Mouse (Mus musculus): Measurements from ENCODE around the gene Cox7a1. TPM values are rescaled to one million over a fixed set of nuclear protein-coding genes. Genes with fewer than 3 reads are reported as not detected.
A peak's percentile ranks its signal among the peaks of the same experiment; 100 is the strongest.

Cox7a1 gene
- total and polyA plus RNA-seq, 3 experiments: 1.6 to 15.2 (median 14.0) TPM

- Histone ChIP-seq H3K36me3 (replicated peaks in 1 of 2; ENCODE audit: control insufficient read depth in 1 of 2, insufficient read depth in 1 of 2, low read length in 1 of 2) (peaks cover 15 to 44% of the 10 kb centered on the region in 2 experiments), H3K27ac (ENCODE audit: insufficient read depth, low read depth) (peak overlapping the region; percentile 25; the same call in 1 of the 2 replicates), H3K9ac (ENCODE audit: insufficient read depth, low read depth) (peak overlapping the region; percentile 92), H3K4me3 (replicated peaks in 1 of 3; ENCODE audit: low read depth in 2 of 3, low read length in 2 of 3, poor library complexity in 1 of 3) (peak overlapping the region; percentile 86 to 98 (median 94)), H3K27me3 (replicated peaks) (no peaks in the 10 kb centered on the region), H3K9me3 (replicated peaks; ENCODE audit: low read length) (peaks cover 33% of the 10 kb centered on the region), H3K4me1 (ENCODE audit: control insufficient read depth in 1 of 2, insufficient read depth in 2 of 2) (peaks cover 6 to 16% of the 10 kb centered on the region in 2 experiments), H3K4me2 (ENCODE audit: insufficient read depth, low read depth, poor library complexity, severe bottlenecking) (peak overlapping the region; percentile 76), H3K79me2 (replicated peaks; ENCODE audit: control insufficient read depth, extremely low read depth, insufficient read depth, poor library complexity, severe bottlenecking) (peaks cover 53% of the 10 kb centered on the region)
- DNase-seq (ENCODE audit: extremely low read depth): peak; percentile 35
- in situ Hi-C loops (cut with MboI; ENCODE audit: low pct_ligation_motif_present, low pct_unique_long_range_greater_than_20kb, low sequenced_read_pairs) (no loop called here), dilution Hi-C loops (cut with MboI; ENCODE audit: extremely low pct_ligation_motif_present, extremely low pct_unique_long_range_greater_than_20kb, low sequenced_read_pairs) (no loop called here)
- TF ChIP-seq CHD1 (IDR thresholded peaks at IDR 0.05; ENCODE audit: low read depth, low read length): peak; percentile 85; the same call in 1 of the 2 replicates
- no peak for TF ChIP-seq POLR2A (IDR thresholded peaks at IDR 0.05; ENCODE audit: low read depth, low read length)
These were observed 14.9 kb upstream of the Cox7a1 start for GRCm38 (mm10) chr7:30168914-30169582.

- H3K36me3 ChIP-seq (replicated peaks in 1 of 2; ENCODE audit: control insufficient read depth in 1 of 2, insufficient read depth in 1 of 2, low read length in 1 of 2): peaks cover 11 to 38% of the 10 kb centered on the region in 2 experiments
- H3K4me3 ChIP-seq (replicated peaks in 1 of 3; ENCODE audit: low read depth in 2 of 3, low read length in 2 of 3, poor library complexity in 1 of 3): peak within 1 kb of the TSS; percentile 86 to 98 (median 94)
- peaks cover 46% of the 10 kb centered on the region for H3K79me2 ChIP-seq (replicated peaks; ENCODE audit: control insufficient read depth, extremely low read depth, insufficient read depth, poor library complexity, severe bottlenecking)
- H3K27ac ChIP-seq (ENCODE audit: insufficient read depth, low read depth): peak within 1 kb of the TSS; percentile 47; the same call in 1 of the 2 replicates
- DNase-seq (ENCODE audit: extremely low read depth): peak; percentile 94
- peaks cover 27% of the 10 kb centered on the region for H3K9me3 ChIP-seq (replicated peaks; ENCODE audit: low read length)
- TF ChIP-seq NRF1 (IDR thresholded peaks at IDR 0.05; ENCODE audit: low read depth, low read length) (peak; percentile 88), ZC3H11A (IDR thresholded peaks at IDR 0.05; ENCODE audit: low read depth, low read length) (no peak), CTCF (conservative IDR thresholded peaks at IDR 0.05 in 1 of 2, IDR thresholded peaks at IDR 0.05 in 1 of 2; ENCODE audit: low read depth in 2 of 2, low read length in 2 of 2) (0 out of 4 replicates have a peak, but pooled peaks of 1 of the 2 experiments have one; percentile 1), MEF2A (IDR thresholded peaks at IDR 0.05; ENCODE audit: borderline replicate concordance, low read depth, low read length) (0 out of 2 replicates have a peak, but pooled peaks have one; percentile 17), CHD2 (IDR thresholded peaks at IDR 0.05; ENCODE audit: low read length) (peak; percentile 29; the same call in 1 of the 2 replicates), GABPA (IDR thresholded peaks at IDR 0.05; ENCODE audit: insufficient replicate concordance, low read depth, low read length) (peak; percentile 23; the same call in 1 of the 2 replicates), POLR2A (IDR thresholded peaks at IDR 0.05; ENCODE audit: low read depth, low read length) (peak; percentile 95), CHD1 (IDR thresholded peaks at IDR 0.05; ENCODE audit: low read depth, low read length) (no peak), POLR2AphosphoS2 (IDR thresholded peaks at IDR 0.05; ENCODE audit: low read depth, low read length) (peak; percentile 88; the same call in 1 of the 2 replicates), TCF12 (IDR thresholded peaks at IDR 0.05; ENCODE audit: low read depth, low read length) (peak; percentile 71; the same call in 1 of the 2 replicates), TBP (conservative IDR thresholded peaks at IDR 0.05; ENCODE audit: low read depth, low read length) (peak; percentile 72; the same call in 1 of the 2 replicates), MAX (IDR thresholded peaks at IDR 0.05; ENCODE audit: low read length) (peak; percentile 92), SIN3A (IDR thresholded peaks at IDR 0.05; ENCODE audit: low read length) (peak; percentile 39), NELFE (IDR thresholded peaks at IDR 0.05; ENCODE audit: low read depth, low read length) (peak; percentile 92), MAZ (IDR thresholded peaks at IDR 0.05; ENCODE audit: low read depth, low read length) (0 out of 2 replicates have a peak, but pooled peaks have one; percentile 19), E2F4 (IDR thresholded peaks at IDR 0.05; ENCODE audit: insufficient replicate concordance, low read depth, low read length) (no peak), ZMIZ1 (IDR thresholded peaks at IDR 0.05; ENCODE audit: low read depth, low read length) (no peak; the same call in 1 of the 2 replicates), MYC (IDR thresholded peaks at IDR 0.05; ENCODE audit: low read depth, low read length) (peak; percentile 91; the same call in 1 of the 2 replicates), IRF4 (IDR thresholded peaks at IDR 0.05; ENCODE audit: low read depth, low read length) (peak; percentile 17; the same call in 1 of the 2 replicates), USF1 (IDR thresholded peaks at IDR 0.05; ENCODE audit: low read depth, low read length) (no peak), ELF1 (IDR thresholded peaks at IDR 0.05; ENCODE audit: low read depth, low read length) (peak; percentile 14), KAT2A (IDR thresholded peaks at IDR 0.05; ENCODE audit: insufficient replicate concordance, low read length) (peak; percentile 89; the same call in 1 of the 2 replicates), MXI1 (IDR thresholded peaks at IDR 0.05; ENCODE audit: low read depth, low read length) (peak; percentile 98), MAFK (IDR thresholded peaks at IDR 0.05; ENCODE audit: insufficient replicate concordance, low read length) (no peak), HCFC1 (IDR thresholded peaks at IDR 0.05; ENCODE audit: low read depth, low read length) (peak; percentile 93)
- peak within 1 kb of the TSS; percentile 92 for H3K9ac ChIP-seq (ENCODE audit: insufficient read depth, low read depth)
- in situ Hi-C loops (cut with MboI; ENCODE audit: low pct_ligation_motif_present, low pct_unique_long_range_greater_than_20kb, low sequenced_read_pairs): no loop called here
- H3K4me2 ChIP-seq (ENCODE audit: insufficient read depth, low read depth, poor library complexity, severe bottlenecking): peak within 1 kb of the TSS; percentile 76
- H3K27me3 ChIP-seq (replicated peaks): no peaks in the 10 kb centered on the region
- dilution Hi-C loops (cut with MboI; ENCODE audit: extremely low pct_ligation_motif_present, extremely low pct_unique_long_range_greater_than_20kb, low sequenced_read_pairs): no loop called here
- H3K4me1 ChIP-seq (ENCODE audit: control insufficient read depth in 1 of 2, insufficient read depth in 2 of 2): peaks cover 6 to 16% of the 10 kb centered on the region in 2 experiments
These were observed 14.2 kb upstream of the Cox7a1 start, which contains the start of gene Zfp146 for GRCm38 (mm10) chr7:30169583-30170282. Zfp146 (minus strand) TSS chr7:30169750.
